Mouse (Mus musculus) B cell, adult 2 months (primary cell): ENCODE measurements around the gene Ccdc12.

Source experiments
- DNase-seq, 2 experiments: peaks; one replicate each; pipeline ENCODE4 v3.0.0; 2022

Gene Ccdc12

DNA sequence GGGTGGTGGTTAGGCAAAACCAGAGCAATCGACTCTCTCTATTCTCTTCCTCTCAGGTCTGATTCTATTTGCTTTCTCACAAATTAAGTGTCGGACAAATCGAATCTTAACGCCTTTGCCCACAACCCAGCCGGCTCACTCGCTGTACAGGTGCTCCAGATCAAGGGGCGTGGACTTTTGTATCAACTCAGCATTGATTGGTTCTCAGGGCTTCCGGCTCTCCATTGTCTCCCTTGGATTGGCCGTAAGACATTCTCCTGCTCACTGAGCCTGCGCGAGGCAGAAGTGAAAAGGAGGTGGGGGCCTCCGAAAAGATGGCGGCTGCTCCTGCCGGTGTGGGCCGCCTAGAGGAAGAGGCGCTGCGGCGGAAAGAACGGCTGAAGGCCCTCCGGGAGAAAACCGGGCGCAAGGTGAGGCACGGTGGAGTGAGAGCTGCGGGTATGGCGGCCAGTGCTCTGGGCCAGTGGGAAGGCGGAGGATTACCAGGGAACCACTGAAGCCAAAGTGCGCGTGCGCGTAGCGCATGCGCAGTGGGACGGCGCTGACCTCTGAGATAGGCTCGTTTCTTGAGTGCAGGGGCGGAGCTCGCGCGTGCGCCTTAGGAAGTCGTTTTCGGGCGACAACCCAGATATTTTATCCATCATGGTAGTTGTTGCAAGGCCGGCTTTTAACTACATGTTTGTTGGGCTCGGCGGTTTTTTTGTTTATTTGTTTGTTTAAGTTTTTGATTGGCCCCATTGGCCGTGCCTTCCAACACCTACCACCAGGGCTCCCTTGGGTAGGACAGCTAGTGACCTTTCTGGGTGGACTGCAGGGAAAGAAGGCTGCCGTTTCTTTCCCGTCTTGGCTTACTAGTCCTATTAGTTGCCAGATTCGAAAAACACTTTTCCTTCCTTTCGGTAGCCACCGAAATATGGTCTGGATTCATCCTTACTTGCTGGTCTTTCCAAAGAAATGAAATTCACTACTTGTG lies at the start of gene Ccdc12:
Gene Ccdc12 (plus strand): TSS at position 255 of the 973 bp plus-strand sequence.
- peak; percentile 94 to 96 for DNase-seq

DNA sequence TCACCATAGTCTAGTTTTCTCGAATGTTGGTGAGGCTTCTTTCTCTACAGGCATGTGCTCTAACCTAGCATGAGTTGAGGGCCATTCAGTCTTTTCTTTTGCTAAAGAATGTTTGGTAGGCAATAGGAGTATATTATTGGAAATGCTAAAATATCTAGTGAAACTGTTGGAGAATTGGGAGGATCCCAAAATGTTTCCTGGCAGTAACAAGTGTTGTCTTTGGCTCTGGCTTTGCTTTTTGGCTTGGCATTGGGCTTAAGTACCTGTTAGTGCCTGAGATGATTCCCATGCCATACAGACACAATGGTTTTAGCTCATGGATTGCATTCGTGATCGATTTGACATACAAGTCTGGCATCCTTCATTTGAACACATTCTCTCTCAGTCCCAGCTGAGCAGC lies 44.8 kb upstream of the Ccdc12 start:
- no peak for DNase-seq

DNA sequence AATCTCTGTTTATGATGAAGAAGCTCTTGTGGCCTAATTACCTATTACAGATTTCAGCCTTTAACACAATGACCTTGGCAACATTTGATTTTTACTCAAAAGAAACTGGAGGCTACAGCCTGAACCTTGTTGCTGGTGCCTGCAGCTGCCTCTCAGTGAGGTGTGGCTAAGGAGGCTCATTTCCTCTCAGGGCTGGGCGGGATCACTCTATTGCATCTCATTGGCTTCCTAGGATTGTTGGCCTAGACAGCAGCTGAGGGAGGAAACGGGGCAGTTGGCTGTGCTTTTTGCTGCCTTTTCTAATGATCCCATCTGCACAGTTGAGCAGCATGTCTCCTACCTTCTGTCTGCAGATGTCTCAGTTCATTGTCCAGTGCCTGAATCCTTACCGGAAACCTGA lies 39.2 kb upstream of the Ccdc12 start:
- no peak for DNase-seq

- DNase-seq, result peak in 1 of 2 experiments; percentile 11
Measured at GRCm38 (mm10) chr9:110620180-110620579, 36.1 kb upstream of the Ccdc12 start.

DNA sequence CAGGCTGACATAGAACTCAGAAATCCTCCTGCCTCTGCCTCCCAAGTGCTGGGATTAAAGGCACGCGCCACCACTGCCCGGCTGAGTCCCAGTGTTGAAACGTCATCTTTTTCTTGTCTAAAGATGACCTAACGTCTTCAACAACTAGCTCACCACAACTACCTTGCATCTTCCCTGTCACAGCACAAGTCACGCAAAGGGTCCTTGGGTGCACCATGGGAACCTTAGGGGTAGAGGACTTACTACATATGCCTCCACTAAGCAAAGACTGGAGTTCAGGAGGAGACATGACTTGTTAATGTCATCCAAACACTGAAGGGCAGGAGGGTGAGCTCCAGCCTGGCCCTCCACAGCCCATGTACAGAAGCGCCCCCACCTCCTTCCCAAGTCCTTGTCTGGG lies 35.6 kb upstream of the Ccdc12 start:
- no peak for DNase-seq

DNA sequence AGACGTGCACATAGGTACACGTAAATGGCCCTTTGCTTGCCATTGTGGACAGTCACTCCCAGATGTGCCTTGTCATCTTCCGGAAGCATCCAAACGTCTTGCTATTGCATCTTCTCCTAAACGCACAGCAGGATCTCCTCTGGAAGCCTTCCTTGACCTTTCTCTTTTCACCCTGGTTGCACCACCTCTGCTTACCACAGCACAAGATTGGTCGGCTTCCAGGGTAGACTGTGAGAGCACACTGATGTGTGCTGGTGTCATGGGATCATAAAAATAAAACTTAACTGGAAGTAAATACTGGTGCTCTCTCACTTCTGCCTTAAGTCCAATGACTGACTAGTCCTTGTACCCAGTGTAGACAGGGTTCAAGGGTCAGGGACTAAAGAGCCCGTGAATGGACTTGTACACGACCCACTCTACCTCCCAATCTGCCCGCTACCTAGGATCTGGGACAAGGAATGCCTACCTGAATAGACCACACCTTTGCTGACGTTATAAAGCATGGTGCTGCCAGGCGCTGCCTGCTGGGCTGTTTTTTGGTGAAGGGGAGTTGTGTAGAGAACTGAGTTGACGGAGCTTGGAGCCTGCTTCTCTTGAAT lies 33.6 kb upstream of the Ccdc12 start:
- no peak for DNase-seq

GRCm38 (mm10) chr9:110623416-110624195 lies 32.7 kb upstream of the Ccdc12 start:
- no peak for DNase-seq

DNA sequence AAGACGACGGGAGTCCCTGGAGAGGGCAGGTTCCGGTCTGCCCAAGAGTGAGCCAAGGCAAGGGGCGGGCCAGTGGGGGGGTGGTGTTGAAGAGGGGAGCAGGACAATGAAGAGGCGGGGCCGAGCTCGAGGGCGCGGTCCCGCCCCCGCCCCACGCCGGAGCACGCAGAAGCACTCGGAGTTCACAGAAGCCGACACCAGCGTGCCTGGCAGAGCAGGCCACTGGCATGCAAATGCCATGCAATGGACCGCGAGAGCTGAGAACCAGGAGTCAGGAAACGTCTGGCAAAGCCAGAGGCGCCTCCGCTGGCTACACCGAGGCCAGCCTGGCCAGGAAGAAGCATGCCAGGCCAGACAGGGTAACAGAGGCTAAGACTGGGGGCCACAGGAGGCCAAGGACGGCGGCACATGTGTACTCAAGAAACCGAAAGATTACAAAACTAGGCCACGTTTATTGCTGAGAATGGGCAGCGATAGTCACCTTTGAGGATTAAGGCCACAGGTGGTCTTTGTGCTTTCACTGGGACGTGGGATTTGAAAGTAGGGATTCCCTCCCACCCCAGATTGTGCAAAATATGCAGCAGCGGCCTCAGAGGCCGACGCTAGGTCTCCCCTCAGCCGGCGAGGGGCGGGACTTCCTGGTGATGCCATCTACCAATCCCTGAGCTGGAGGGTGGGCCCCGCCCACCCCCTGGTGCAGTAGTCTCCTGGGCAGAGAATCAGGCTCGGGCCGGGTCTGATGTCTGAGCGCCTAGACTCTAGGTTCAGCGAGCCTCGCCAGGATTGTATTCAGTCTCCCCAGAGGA lies 31.7 kb upstream of the Ccdc12 start, which contains the start of gene Nradd:
Gene Nradd (minus strand): TSS at position 92 of the 806 bp plus-strand sequence.
- DNase-seq, result peak; percentile 54 to 58

- DNase-seq, result no peak
Measured at GRCm38 (mm10) chr9:110625350-110625908, 30.9 kb upstream of the Ccdc12 start.

GRCm38 (mm10) chr9:110630171-110630570 lies 26.1 kb upstream of the Ccdc12 start:
- DNase-seq, result no peak

- DNase-seq, result peak; percentile 76
Measured at GRCm38 (mm10) chr9:110631191-110631590, 25.1 kb upstream of the Ccdc12 start.

DNA sequence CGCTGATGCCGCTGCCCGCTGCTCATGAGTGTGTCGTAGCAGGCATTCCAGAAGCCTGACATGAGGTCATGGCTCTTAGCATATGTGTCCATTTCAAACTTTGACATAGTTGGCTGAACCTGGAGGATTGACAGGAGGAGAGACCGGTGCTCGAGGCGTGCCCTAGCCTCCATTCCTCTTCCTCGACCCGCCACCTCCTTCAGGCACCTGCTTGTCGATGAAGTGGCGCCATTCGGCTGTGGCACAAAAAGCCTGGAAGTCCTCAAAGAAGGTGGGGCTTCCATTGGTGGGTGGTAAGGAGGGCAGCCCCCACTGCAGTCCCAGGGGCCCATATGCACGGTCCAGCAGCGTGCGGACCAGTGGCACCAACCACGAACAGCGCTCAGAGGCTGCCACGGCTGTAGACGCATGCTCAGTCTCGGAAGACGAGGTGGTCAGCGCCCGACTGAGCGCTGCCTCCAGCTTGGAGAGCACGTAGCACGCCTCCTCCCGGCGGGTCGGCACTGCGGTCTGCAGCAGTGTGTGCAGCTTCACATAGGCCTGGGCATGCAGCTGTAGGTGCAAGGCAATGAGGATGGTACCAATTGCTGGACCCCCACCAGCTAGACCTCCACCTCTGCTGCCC lies 24.5 kb upstream of the Ccdc12 start:
- DNase-seq, result no peak

DNA sequence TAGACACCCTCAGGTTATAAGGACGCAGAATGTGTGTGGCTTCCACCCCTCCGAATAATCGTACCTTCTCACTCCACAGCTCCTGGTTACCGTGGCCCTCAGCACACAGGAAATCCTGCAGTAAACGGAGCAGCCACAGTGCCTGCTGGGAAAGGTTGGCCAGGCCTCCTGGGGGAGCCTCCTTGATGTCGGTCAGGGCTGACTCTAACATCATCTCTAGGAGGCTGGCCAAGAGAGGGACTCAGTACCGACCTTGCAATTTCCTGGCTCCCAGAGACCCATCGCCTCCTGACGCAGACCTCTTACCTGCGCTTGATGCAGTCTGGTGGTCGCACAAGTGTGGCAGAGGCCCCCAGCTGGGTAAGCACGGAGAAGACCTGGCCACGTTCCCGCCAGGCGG lies 23.6 kb upstream of the Ccdc12 start:
- DNase-seq, result no peak

DNA sequence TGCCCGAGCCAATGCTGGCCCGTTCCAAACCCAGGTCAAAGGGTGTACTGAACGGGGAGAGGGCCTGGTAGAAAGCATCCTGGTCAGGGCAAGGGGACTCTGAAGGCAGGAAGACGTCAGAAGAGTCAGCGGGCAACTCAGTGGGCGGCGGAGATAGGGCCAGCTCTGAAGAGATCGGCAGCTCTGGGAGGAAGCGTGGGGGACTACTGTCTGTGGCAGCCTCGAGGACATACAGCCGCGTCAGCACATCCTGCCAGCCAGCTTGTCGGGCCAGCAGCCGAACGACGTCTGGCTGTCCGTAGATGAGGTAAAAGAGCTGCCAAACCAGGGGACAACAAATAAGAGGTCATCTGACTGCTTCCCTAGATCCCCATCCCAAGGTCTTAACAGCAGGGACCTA lies 22.4 kb upstream of the Ccdc12 start:
- no peak for DNase-seq

- DNase-seq, result peak; percentile 96 to 97
Measured at GRCm38 (mm10) chr9:110635225-110635624, 21.1 kb upstream of the Ccdc12 start.

GRCm38 (mm10) chr9:110638611-110639021 lies 17.7 kb upstream of the Ccdc12 start:
- DNase-seq, result no peak

DNA sequence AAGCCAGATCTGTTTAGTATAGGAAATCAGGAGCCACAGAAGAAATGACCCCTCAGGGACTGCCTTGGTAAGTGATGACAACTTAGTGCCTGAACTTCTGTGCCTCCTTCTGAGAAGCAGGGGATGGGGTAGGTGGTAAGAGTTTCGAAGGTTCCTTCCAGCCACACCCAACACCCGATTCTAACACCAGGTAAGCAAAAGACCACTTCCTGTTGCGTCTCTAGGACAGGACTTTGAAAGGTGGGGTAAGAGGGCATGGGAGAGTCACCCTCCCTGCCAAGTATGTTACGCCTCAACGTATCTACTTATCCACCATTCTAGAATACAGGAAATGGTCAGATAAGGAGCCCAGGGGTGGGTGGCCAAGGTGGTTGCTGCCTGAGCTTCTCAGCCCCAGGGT lies 15.3 kb upstream of the Ccdc12 start:
- no peak for DNase-seq

DNA sequence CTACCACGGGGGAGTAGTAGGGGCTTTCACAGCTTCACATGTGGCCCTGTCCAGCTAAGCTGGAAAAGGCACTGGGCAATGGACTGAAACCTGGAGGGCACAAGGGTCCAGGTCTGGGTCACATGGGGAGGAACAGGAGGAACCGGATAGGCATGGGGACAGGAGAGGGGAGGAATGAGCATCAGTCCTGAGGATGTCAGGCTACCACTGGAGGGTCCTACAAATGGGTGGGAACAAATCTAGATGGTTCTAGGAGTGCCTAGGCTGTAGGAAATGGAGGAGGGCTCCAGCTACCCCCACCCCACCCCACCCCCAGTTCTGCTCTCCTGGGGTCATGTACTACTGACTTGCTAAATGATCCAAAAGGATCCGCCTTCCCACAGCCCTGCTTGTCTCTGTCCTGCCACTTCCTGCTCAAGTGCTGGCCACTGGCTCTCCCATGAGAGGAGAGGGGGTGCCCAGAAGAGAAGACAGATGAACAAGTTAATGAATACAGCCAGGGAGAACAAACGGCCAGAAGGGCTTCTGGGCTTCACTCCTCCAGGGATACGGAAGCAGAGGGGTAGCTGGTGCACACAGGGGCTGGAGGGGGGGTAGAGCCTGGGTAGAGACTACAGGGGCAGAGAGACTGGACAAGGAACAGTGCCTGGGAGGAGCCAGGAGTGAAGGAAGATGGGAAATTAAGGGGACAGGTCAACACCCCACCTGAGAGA lies 13.3 kb upstream of the Ccdc12 start:
- no peak for DNase-seq

GRCm38 (mm10) chr9:110643787-110644186 lies 12.5 kb upstream of the Ccdc12 start:
- no peak for DNase-seq

DNA sequence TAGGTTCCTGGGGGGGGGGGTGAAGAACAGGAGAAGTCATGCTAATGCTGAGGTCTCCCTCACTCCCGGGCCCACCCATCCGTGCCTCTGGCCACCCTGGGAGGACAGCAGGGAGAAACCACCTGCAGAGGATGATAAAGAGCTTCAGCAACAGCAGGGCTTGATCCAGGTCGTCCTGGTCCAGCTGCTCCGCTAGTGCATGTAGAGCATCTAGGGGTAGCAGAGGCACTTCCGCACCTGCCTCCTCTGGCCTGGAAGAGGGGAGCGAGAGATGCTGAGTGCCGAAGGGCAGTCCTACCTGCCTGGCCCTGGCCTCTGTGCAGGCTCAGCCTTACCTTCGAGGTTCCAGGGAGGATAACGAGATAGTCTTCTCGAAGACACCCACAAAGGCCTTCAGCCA lies 12.0 kb upstream of the Ccdc12 start:
- DNase-seq, result no peak

DNA sequence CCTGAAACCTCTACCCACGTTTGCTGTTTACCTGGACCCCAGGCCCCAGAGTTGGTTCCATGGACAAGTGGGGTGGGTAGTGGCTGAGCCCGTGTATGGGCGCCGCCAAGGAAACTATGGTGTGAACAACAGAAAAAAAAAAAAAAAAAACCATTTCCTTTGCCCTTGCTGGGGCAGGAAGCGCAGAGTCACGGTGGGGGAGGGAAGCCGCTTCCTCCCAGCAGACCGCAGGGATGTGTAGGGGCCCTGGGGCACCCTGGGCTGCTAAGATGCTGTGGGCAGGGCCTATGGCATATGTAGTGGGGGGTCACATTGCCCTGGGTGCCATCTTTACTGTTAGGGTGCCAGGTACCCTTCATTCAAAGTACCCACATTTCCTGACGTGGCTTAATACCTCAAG lies 11.1 kb upstream of the Ccdc12 start:
- DNase-seq, result peak; percentile 63
